Mouse (Mus musculus): ENCODE measurements around the gene Cpxm1. TPM values are rescaled to one million over a fixed set of nuclear protein-coding genes. Genes with fewer than 3 reads are reported as not detected.

Cpxm1 gene
- total and polyA plus RNA-seq, 3 experiments, result 6.5 to 10.7 TPM; not detected in 1

DNA sequence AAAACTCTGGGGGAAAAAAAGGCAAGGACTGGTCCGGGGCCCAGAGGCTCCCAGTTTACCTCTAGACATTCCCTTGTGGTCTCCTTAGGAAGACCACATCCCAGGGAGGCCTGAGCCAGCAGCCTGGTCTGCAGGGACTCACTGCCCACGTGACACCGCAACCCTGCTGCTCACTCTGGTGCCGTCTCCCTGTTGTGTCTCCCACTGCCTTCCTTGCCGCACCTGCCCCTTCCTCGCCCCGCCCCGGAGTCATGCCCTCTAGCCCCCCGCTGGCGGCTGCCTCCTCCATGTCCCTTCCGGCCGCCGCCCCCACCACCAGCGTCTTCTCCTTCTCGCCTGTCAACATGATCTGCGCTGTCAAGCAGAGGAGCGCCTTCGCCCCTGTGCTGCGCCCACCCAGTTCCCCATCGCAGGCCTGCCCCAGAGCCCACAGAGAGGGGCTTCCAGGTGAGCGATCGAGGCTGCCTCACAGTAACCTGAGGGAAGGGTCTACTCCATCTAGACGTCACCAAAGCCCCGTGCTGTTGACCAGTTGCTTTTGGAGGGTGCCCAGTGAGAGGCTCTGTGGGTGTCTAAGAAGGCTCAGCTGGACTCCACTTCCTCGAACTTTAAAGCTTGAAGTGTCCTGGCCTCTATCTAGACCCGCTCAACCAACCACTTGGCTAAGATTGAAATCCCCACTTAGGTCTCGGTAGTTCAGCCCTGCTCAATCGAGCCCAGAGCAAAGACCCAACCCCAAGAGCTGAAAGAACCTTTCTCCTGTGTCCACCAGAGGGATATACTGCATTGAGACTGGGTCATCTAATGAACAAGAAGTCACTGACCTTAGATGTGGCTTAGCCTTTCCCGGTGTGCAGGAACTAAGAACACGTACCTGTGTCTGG lies 31.9 kb downstream of the Cpxm1 start:
- TF ChIP-seq POLR2AphosphoS5 (IDR thresholded peaks at IDR 0.05; ENCODE audit: borderline replicate concordance, low read depth, low read length), result no peak
- TF ChIP-seq BHLHE40 (IDR thresholded peaks at IDR 0.05; ENCODE audit: borderline replicate concordance, low read depth, low read length), result no peak
- TF ChIP-seq USF1 (IDR thresholded peaks at IDR 0.05; ENCODE audit: low read depth, low read length), result no peak
- TF ChIP-seq MAX (IDR thresholded peaks at IDR 0.05; ENCODE audit: low read length), result no peak
- TF ChIP-seq ELF1 (IDR thresholded peaks at IDR 0.05; ENCODE audit: low read depth, low read length), result no peak
- no peak for TF ChIP-seq ZNF384 (IDR thresholded peaks at IDR 0.05; ENCODE audit: low read depth, low read length)
- H3K9ac ChIP-seq (ENCODE audit: control insufficient read depth, low read depth, low read length, poor library complexity, severe bottlenecking), result no peak overlapping the region
- H3K36me3 ChIP-seq (ENCODE audit: control insufficient read depth in 1 of 2, insufficient read depth in 2 of 2, low read length in 2 of 2), result no peaks in the 10 kb centered on the region
- no peaks in the 10 kb centered on the region for H3K79me2 ChIP-seq (ENCODE audit: control insufficient read depth, insufficient read depth, low read length, poor library complexity)
- DNase-seq (ENCODE audit: low read depth, low spot score), result no peak
- H3K27me3 ChIP-seq (ENCODE audit: control insufficient read depth in 1 of 2, insufficient read depth in 2 of 2, low read length in 2 of 2), result no peaks in the 10 kb centered on the region
- no peaks in the 10 kb centered on the region for H3K4me1 ChIP-seq (ENCODE audit: control insufficient read depth in 1 of 2, insufficient read depth in 2 of 2, low read length in 2 of 2)
- H3K9me3 ChIP-seq (replicated peaks; ENCODE audit: insufficient read depth, low read length), result no peaks in the 10 kb centered on the region
- no peak overlapping the region for H3K4me3 ChIP-seq (ENCODE audit: control insufficient read depth in 1 of 2, insufficient read depth in 1 of 2, low read depth in 2 of 2, low read length in 2 of 2)
- H3K27ac ChIP-seq (ENCODE audit: control insufficient read depth, low read depth, low read length), result no peak overlapping the region

DNA sequence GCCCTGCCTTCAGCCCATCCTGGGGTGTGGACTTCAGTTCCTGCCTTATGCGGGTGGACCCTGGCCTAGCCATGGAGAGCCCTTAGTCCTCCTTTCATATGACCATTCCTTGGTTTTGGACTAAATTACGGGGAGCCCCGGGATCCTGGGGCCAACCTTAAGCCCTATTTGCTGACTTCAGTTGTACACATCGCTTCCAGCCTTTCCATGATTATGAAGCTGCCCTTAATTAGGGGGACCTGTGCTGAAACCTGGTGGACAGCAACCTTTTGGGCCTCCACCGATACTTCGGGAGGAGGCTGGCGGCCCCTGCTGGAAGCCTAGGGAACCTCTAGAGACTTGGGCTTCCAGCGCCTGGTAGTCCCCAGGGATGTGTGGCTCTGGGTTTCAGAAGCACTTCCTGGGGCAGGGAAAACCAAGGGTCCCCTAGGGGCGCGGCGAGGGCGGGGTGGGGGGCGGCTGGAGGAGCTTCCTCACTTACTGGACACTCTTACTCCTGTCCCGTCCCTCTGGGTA lies 34.8 kb downstream of the Cpxm1 start:
- peaks cover 0 to 5% of the 10 kb centered on the region in 2 experiments; a peak in 2 of 4 replicates for H3K4me1 ChIP-seq (ENCODE audit: control insufficient read depth in 1 of 2, insufficient read depth in 2 of 2, low read length in 2 of 2)
- H3K9ac ChIP-seq (ENCODE audit: control insufficient read depth, low read depth, low read length, poor library complexity, severe bottlenecking), result no peak overlapping the region
- H3K27ac ChIP-seq (ENCODE audit: control insufficient read depth, low read depth, low read length), result no peak overlapping the region
- H3K4me3 ChIP-seq (ENCODE audit: control insufficient read depth in 1 of 2, insufficient read depth in 1 of 2, low read depth in 2 of 2, low read length in 2 of 2), result no peak overlapping the region
- H3K36me3 ChIP-seq (ENCODE audit: control insufficient read depth in 1 of 2, insufficient read depth in 2 of 2, low read length in 2 of 2), result peaks cover 0 to 6% of the 10 kb centered on the region in 2 experiments; a peak in 2 of 4 replicates
- DNase-seq (ENCODE audit: low read depth, low spot score), result peak; percentile 65
- no peaks in the 10 kb centered on the region for H3K27me3 ChIP-seq (ENCODE audit: control insufficient read depth in 1 of 2, insufficient read depth in 2 of 2, low read length in 2 of 2)
- H3K79me2 ChIP-seq (ENCODE audit: control insufficient read depth, insufficient read depth, low read length, poor library complexity), result no peaks in the 10 kb centered on the region
- H3K9me3 ChIP-seq (replicated peaks; ENCODE audit: insufficient read depth, low read length), result no peaks in the 10 kb centered on the region
- TF ChIP-seq POLR2AphosphoS2 (IDR thresholded peaks at IDR 0.05; ENCODE audit: low read length) (no peak), NRF1 (IDR thresholded peaks at IDR 0.05; ENCODE audit: insufficient read depth, low read depth, low read length, poor library complexity, severe bottlenecking) (no peak), RAD21 (IDR thresholded peaks at IDR 0.05; ENCODE audit: low read depth, low read length) (peak; percentile 86), SMC3 (IDR thresholded peaks at IDR 0.05; ENCODE audit: low read depth, low read length) (peak; percentile 90), CTCF (IDR thresholded peaks at IDR 0.05 in 2 of 3, conservative IDR thresholded peaks at IDR 0.05 in 1 of 3; ENCODE audit: control insufficient read depth in 1 of 3, insufficient read depth in 1 of 3, low read depth in 2 of 3, low read length in 3 of 3, poor library complexity in 1 of 3, severe bottlenecking in 1 of 3) (peak; percentile 48 to 89 (median 86); a peak in 5 of 6 replicates), ZMIZ1 (IDR thresholded peaks at IDR 0.05; ENCODE audit: low read depth, low read length) (no peak), ZC3H11A (IDR thresholded peaks at IDR 0.05; ENCODE audit: low read depth, low read length) (peak; percentile 87), MAZ (IDR thresholded peaks at IDR 0.05; ENCODE audit: low read depth, low read length) (no peak), EP300 (IDR thresholded peaks at IDR 0.05; ENCODE audit: low read depth in 1 of 2, low read length in 2 of 2) (no peak), SIN3A (IDR thresholded peaks at IDR 0.05; ENCODE audit: low read length) (no peak), USF1 (IDR thresholded peaks at IDR 0.05; ENCODE audit: low read depth, low read length) (no peak)

All from MEL (cell line).